Mouse (Mus musculus): ENCODE results near the gene Cnr1. TPM values are rescaled to one million over a fixed set of nuclear protein-coding genes. Genes with fewer than 3 reads are reported as not detected.
A peak's percentile ranks its signal among the peaks of the same experiment; 100 is the strongest.

Cnr1 gene
- 0.29 TPM in 2 replicates for polyA plus RNA-seq (2012; rRNA removed)

DNA sequence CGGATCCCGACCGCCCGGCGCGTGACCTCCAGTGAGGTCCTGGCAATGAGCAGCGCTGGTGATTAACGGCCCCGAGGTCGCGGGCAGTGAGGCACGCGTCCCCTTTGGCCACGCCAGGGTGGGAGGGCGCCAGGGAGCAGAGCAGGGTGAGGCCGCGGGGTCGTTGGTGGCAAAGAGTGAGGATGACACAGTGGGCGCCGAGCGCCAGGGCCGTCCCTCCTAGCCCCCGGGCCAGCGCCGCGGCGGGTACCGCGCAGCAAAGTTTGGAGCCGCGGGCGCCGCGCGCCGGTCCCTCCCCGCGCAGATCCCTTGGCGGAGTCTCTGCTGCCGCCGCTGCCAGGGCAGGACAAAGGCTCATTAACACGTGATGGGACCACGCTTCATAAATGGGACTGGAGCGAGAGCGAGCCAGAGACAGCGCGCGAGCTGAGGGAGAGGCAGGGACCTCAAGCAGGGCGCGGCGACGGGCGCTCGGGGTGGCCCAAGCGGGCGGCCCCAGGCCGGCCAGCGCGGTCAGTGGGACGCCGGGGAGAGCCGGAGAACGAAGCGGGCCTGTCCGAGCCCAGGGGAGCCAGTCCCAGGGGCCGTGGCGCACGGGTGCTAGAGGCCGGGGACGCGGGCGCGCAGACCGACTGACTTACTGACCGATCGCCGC, at the start of gene Cnr1:
TSS of gene Cnr1 (plus strand) at position 360 of the 655 bp plus-strand sequence.
- DNase-seq (ENCODE audit: low spot score), result peak; percentile 56

GRCm38 (mm10) chr4:33879944-33880343, 44.4 kb upstream of the Cnr1 start:
- DNase-seq (ENCODE audit: low spot score), result no peak

DNA sequence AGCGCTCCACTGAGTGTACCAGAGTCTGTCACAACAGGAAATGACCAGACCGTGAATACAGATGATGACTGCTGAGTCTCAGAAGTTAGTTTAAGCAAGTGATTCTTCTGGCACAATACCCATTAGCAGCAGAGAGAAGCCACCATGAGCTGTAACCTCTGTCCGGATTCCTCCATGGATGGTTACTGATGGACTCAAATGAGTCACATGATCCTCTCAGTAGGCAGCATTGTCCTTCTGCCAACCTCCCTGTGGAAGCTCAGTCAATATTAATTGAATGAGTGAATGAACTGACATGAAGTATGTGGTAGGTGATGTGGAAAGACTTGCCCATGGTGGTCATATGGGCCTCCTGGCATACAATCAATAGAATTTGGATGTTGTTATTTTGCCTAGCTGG, 38.4 kb upstream of the Cnr1 start:
- DNase-seq (ENCODE audit: low spot score), result no peak

GRCm38 (mm10) chr4:33889976-33890375, 34.4 kb upstream of the Cnr1 start:
- no peak for DNase-seq (ENCODE audit: low spot score)

DNA sequence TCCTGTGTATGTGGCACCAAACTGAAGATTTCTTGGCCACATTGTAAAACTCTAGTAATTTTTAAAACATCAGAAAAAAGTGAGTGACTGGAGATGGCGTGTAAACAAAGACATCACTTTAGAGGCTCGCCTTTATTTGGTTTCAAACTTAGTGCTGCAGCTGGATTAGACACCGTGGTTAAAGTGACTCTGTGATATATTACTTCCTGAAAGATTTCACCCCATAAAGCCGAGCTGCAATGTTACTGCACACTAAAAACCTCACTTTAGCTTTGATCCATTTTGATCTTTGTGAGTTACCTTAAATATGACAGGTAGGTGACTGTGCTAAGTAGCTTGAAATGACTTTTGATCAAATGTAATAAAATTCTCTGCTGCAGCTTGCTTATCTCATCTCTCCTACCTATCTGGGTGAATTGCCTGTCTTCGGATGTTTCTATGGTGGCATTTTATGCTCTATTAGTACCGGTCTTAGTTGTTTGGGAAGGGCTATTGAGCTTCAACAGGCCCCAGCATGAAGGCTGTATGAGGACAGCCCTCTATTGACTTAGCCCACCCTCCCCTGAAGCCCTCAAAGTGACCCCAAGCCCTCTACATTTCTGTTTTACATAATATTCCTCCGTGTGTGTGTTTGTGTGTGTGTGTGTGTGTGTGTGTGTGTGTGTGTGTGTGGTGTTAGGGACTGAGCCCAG, 32.1 kb upstream of the Cnr1 start:
- no peak for DNase-seq (ENCODE audit: low spot score)

GRCm38 (mm10) chr4:33893841-33894240, 30.6 kb upstream of the Cnr1 start:
- no peak for DNase-seq (ENCODE audit: low spot score)

- DNase-seq (ENCODE audit: low spot score), result no peak
These were observed 29.3 kb upstream of the Cnr1 start for GRCm38 (mm10) chr4:33895046-33895445.

- DNase-seq (ENCODE audit: low spot score), result no peak
These were observed 28.9 kb upstream of the Cnr1 start for GRCm38 (mm10) chr4:33895491-33895890.

DNA sequence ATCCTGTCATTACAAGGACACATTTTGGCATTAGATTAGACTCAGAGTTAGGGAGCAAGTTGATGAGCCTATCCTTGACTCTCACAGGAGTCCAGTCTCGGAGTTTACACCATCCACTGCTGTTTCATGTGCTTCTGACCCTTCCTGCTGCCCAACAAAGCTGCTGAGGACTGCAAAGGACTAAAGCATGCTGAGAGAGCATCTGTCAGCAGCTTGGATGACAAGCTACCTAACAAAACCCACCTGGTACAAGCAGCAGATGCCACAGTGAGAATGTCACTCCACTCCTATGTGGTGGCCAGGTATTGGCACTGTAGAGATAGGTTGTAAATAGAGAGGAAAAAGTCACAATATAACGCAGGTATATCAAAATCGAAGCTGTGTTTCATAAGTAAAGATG, 22.7 kb upstream of the Cnr1 start:
- DNase-seq (ENCODE audit: low spot score), result no peak

DNA sequence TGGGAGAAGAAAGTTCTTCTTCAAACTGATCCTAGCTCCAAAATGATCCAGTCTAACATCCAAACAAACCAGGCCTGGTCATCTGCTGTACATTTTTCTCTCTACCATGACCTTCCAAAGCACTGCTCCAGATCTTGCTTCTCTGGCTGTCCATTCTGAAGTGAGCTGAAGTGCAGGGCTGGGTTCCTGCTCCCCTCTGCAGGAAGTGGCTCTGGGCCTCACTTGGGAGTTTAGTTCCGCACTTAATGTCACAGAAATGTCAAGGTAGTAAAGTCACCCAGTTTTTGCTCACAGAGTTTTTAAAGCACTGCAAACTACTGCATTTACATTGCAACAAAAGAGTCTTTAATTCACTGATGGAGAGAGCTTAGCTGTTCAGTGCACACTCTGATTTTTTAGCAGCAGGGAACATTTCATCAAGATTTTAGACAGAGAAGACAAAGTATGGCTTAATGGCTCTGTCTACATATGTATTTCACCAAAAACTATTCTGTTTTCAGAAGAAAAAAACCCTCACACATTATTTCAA, 20.5 kb upstream of the Cnr1 start:
- no peak for DNase-seq (ENCODE audit: low spot score)

DNA sequence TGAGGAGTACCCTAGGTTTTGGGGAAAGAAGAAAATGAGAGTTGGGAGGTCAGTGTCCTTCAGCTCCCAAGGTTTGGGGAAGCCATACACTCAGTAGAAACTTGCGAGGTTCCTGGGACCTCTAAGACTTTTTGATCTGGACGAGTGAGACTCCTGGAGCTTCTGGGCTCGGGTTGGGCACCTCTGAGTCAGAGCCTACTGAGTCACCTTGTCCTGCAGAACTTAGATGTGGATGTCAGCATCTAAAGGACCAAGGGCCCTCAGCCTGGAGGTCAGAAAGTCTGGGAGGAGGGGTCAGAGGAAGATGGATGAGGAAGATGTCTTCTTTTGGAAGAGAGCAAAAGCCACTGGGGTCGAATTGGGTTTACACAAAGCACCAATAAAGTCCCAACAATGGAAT, 19.6 kb upstream of the Cnr1 start:
- DNase-seq (ENCODE audit: low spot score), result no peak

DNA sequence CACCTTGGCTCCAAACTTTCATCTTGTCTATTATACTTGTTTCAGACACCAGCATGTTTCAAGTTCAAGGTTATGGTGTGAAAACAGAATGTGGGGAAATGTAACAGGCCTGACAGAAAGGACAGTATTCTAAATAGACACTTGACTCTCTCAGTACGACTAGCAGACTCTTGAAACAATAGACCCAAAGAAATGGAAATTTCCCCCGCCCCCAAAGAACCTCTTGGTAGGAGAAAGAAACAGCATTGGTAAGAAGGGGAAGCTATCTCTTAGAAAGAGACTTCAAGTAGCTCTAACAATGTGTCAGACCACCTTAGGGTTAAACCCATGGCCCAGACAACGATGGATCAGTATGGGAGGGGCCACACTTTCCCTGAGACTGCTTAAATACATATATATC, 15.6 kb upstream of the Cnr1 start:
- no peak for DNase-seq (ENCODE audit: low spot score)

GRCm38 (mm10) chr4:33915730-33916129, 8.7 kb upstream of the Cnr1 start:
- DNase-seq (ENCODE audit: low spot score), result no peak

GRCm38 (mm10) chr4:33920807-33921206, 3.6 kb upstream of the Cnr1 start:
- no peak for DNase-seq (ENCODE audit: low spot score)

DNA sequence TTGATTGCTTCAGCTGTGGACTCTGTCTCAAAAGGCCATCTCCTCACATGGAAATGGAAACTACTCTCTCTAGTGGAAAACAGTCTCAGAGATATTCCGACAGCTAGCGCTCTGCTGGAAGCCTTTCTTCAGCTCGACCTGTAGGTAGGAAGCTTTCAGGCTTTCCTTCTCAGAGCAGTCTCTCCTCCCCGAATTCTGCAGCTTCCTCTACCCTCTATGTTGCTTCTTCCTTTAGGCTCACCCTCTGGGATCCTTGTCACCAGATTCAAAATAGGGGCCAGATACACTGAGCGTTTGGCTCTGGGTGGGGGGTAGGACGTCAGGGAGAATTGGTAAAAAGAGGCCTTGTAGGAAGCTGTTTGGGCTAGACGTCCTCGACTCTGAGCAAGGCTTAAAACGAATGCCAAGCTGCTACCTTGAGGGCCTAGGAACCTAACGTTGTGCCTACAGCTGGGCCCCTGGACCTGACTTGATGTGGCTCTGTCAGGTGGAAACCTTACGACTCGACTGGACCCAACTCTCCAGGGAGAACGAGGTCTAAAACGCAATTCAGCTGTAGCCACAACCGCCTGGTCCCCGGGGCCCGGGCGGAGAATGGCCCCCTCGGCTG, 1.1 kb upstream of the Cnr1 start:
- DNase-seq (ENCODE audit: low spot score), result no peak

GRCm38 (mm10) chr4:33923761-33924233, 596 bp upstream of the Cnr1 start:
- no peak for DNase-seq (ENCODE audit: low spot score)

GRCm38 (mm10) chr4:33924889-33925245, 474 bp downstream of the Cnr1 start:
- DNase-seq (ENCODE audit: low spot score), result no peak

DNA sequence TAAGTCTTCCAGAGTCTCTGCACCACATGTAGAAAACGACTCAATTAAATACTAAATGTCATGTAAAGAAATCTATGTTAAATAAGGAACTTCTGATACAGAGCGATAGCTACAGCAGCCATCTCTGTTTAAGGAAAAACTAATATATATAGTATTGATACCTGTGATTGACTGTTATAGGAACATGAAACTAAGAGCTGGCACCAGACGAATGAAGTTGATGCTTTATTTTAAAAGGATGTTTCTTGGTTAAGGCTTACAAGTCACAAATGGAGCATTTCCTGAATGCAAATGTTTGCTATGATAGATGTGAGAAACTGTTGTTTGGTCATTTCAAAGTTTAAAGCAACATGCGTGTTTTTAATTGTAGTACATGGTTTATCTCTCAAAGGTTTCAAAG, 1.1 kb downstream of the Cnr1 start:
- no peak for DNase-seq (ENCODE audit: low spot score)

GRCm38 (mm10) chr4:33926010-33926409, 1.6 kb downstream of the Cnr1 start:
- no peak for DNase-seq (ENCODE audit: low spot score)

DNA sequence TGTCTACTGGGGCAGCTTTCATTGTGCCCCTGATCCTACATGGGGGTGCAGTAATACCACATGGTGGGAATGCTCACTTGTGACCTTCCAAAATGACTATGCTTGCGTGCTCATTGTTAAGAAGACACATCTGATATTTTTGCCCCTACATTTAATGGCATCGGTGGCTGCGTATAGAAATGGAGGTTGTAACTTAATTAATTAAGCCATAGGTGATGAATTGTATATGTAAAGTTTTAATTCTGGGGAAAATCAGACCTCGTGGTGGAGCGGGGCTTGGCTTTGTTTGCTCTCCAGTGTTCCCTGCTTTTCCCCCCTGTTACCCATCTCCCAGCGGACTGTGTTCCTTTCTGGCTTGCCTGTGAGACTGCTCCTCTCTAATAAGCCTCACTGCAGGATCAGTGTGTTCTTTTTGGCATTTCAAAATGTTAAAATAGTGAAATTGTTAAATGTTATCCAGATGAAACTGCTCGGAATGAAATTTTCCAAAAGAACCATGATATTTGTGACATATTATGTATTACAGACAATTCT, 2.4 kb downstream of the Cnr1 start:
- DNase-seq (ENCODE audit: low spot score), result no peak

DNA sequence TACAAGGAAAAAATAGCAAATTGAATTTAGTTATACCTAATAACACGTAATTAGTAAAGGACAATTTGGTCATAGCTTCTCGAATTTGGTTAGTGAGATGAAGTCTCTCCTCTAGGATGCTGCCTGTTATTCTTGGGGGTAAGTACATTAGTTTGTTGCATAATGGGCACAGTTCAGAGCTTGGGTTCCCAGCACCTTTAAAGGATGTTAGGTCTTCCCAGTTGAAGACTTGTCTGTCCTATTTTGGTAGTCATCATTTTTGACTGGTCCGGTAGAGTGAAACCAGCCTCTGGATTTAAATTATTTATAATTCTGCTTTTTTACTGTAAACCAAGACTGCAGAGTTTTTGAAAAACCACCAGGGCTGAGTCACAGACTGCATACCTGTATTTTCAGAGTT, 3.3 kb downstream of the Cnr1 start:
- DNase-seq (ENCODE audit: low spot score), result no peak

- no peak for DNase-seq (ENCODE audit: low spot score)
These were observed 4.1 kb downstream of the Cnr1 start for GRCm38 (mm10) chr4:33928450-33928849.

GRCm38 (mm10) chr4:33931347-33931746, 7.0 kb downstream of the Cnr1 start:
- DNase-seq (ENCODE audit: low spot score), result no peak
